Mouse (Mus musculus) heart, embryonic 14.5 days (tissue): Measurements from ENCODE around the gene Acad11. TPM values are rescaled to one million over a fixed set of nuclear protein-coding genes. Genes with fewer than 3 reads are reported as not detected.
A peak's percentile ranks its signal among the peaks of the same experiment; 100 is the strongest.

ENCODE experiments used
- ATAC-seq: fragments of 200-750 bp; cut with Nextera tagmentation; 2 replicates; pipeline ENCODE4 v1.8.0; 2017; ENCODE audit warnings: low read depth, moderate TSS enrichment; ENCODE audit not compliant: insufficient number of reproducible peaks, insufficient read depth, low FRiP score
- H3K27ac ChIP-seq, 2 experiments: fragments of 200-500 bp in 1 of 2; fragments of 300-500 bp in 1 of 2; sonication (generic) in 1 of 2; replicated peaks in 1 of 2; 2 replicates each; pipeline ENCODE4 v1.5.1; 2012 to 2014; ENCODE audit warnings: low read depth in 2 of 2, low read length in 2 of 2, control low read depth in 1 of 2, mild to moderate bottlenecking in 1 of 2, mixed read lengths in 1 of 2; ENCODE audit not compliant: control insufficient read depth in 1 of 2, insufficient read depth in 1 of 2
- H3K27me3 ChIP-seq: fragments of 300-500 bp; sonication (generic); 2 replicates; pipeline ENCODE4 v1.6.1; 2014; ENCODE audit warnings: mild to moderate bottlenecking, low read length, control low read depth; ENCODE audit not compliant: control insufficient read depth, insufficient read depth
- H3K36me3 ChIP-seq: fragments of 300-500 bp; sonication (generic); 2 replicates; pipeline ENCODE4 v1.6.1; 2014; ENCODE audit warnings: mild to moderate bottlenecking, control low read depth, low read length, mixed read lengths; ENCODE audit not compliant: control insufficient read depth, insufficient read depth
- H3K4me1 ChIP-seq, 2 experiments: fragments of 200-500 bp in 1 of 2; fragments of 300-500 bp in 1 of 2; sonication (generic) in 1 of 2; 2 replicates each; pipeline ENCODE4 v1.6.1; 2012 to 2014; ENCODE audit warnings: low read length in 2 of 2, control low read depth in 1 of 2, mixed read lengths in 1 of 2; ENCODE audit not compliant: control insufficient read depth in 2 of 2, insufficient read depth in 2 of 2
- H3K4me2 ChIP-seq: fragments of 300-500 bp; sonication (generic); 2 replicates; pipeline ENCODE4 v1.6.1; 2014; ENCODE audit warnings: mild to moderate bottlenecking, low read length
- H3K4me3 ChIP-seq, 2 experiments: fragments of 200-500 bp in 1 of 2; fragments of 300-500 bp in 1 of 2; sonication (generic) in 1 of 2; 2 replicates each; pipeline ENCODE4 v1.5.1; 2012 to 2014; ENCODE audit warnings: low read length in 2 of 2, mild to moderate bottlenecking in 2 of 2, control low read depth in 1 of 2, low read depth in 1 of 2, moderate library complexity in 1 of 2; ENCODE audit not compliant: control insufficient read depth in 1 of 2, insufficient read depth in 1 of 2
- H3K9ac ChIP-seq: fragments of 300-500 bp; sonication (generic); 2 replicates; pipeline ENCODE4 v1.6.1; 2014; ENCODE audit warnings: mild to moderate bottlenecking, low read length
- H3K9me3 ChIP-seq: fragments of 300-500 bp; sonication (generic); 2 replicates; pipeline ENCODE4 v1.6.1; 2016; ENCODE audit warnings: low read length, control low read depth; ENCODE audit not compliant: control insufficient read depth
- WGBS: fragments of 180-500 bp; shearing (Covaris S2); extraction: QIAGEN DNeasy Blood & Tissue Kit; methylation state at CpG from one replicate; pipeline ENCODE4 v1.1.7; 2014; 5-methylcytosine and 5-hydroxymethylcytosine counted together
- polyA plus RNA-seq: library from polyadenylated mRNA; unstranded; fragments of >200 nt; fragmentation: Nextera tagmentation; extraction: Ambion mirVana; gene quantifications from 2 replicates; pipeline ENCODE4 v1.2.1, GENCODE M21; 2014

The Acad11 gene
- polyA plus RNA-seq, 1 experiment from 2014 or later = 11.4 TPM

DNA sequence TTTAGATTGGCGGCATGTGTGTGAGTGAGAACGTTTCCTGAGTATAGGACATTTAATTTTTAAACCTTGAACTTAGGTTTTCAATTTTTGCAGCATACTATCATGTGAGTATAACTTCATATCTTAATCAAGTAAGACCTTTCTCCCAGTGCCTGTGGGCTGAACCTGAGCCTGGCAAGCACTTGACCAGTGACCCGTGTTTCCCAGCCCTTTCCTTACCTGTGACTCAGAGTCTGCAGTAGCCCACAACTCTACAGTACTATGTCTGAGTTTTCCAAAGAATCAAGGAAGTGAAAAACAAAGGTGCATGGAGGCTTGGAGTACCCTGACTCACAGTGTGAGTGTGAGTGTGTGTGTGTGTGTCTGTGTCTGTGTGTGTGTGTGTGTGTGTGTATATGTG, 16.9 kb downstream of the Acad11 start:
- ATAC-seq = no peak
- no peaks in the 10 kb centered on the region for H3K9me3 ChIP-seq
- H3K4me1 ChIP-seq = no peaks in the 10 kb centered on the region
- peaks cover 18% of the 10 kb centered on the region for H3K36me3 ChIP-seq
- H3K4me3 ChIP-seq = no peak overlapping the region
- no peak overlapping the region for H3K9ac ChIP-seq
- no peak overlapping the region for H3K4me2 ChIP-seq
- H3K27ac ChIP-seq = no peak overlapping the region
- no peaks in the 10 kb centered on the region for H3K27me3 ChIP-seq
- 67% methylated on average over 3 of the region's 3 CpGs for WGBS

DNA sequence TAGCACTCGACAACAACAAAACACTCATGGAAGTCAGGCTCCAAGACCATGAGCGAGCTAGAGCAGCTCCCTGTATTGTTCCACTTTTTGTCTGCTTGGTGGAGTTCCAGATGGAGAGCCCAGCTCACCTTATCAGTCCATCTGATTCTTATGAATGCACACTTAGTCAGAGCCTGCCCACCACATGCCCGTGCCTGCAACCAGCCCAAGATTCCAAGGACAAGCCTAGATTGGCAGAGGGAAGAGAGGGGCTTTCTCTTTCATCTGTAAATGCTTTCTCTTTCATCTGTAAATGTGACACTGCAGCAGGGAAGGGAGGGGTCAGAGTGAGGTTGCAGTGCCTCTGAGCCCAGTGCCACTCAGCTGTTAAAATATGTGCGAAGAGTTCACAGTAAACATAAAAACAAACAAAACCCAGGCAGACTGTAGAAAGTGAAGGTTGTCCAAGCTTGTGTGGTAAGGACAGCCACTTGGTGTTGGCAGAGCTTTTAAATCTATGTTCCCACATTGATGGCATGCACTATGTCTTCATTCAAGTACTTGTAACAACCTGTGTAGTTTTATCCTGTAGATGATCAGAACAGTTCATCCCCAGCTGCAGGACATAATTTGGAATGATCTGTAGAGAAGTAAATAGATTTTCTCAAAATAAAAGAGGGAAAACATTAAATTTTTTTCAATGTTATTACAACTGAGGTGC, 22.7 kb downstream of the Acad11 start:
- Histone ChIP-seq H3K9me3 (no peaks in the 10 kb centered on the region), H3K9ac (no peak overlapping the region), H3K4me2 (no peak overlapping the region), H3K27me3 (no peaks in the 10 kb centered on the region), H3K27ac (no peak overlapping the region), H3K36me3 (peaks cover 22% of the 10 kb centered on the region), H3K4me3 (no peak overlapping the region), H3K4me1 (peaks cover 0 to 7% of the 10 kb centered on the region in 2 experiments; a peak in 2 of 4 replicates)
- WGBS = 67% methylated on average over 4 of the region's 4 CpGs
- ATAC-seq = no peak

DNA sequence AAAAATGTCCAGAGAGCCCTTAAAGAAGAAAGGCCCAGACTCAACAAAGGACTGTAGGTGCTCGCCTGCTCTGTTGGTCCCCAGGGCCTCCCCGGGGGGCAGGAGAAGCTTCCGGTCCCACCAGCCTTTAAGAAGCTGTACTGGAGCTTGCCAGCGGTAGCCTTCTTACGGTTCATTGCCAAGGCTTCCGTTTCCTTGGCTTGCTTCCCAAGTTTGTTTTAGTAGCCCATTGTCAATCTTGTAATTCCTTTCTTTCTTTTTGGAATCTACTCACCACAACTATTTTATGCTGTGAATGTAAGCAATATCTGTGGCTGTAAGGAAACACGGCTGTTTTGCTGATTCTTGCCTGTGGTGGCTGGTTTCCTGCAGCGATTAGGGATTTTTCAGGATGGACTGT, 25.4 kb downstream of the Acad11 start:
- no peak overlapping the region for H3K4me3 ChIP-seq
- ATAC-seq = no peak
- no peaks in the 10 kb centered on the region for H3K9me3 ChIP-seq
- no peaks in the 10 kb centered on the region for H3K27me3 ChIP-seq
- no peak overlapping the region for H3K4me2 ChIP-seq
- peak overlapping the region; percentile 68 to 76; a peak in 3 of 4 replicates for H3K27ac ChIP-seq
- no peak overlapping the region for H3K9ac ChIP-seq
- H3K4me1 ChIP-seq = peaks cover 0 to 7% of the 10 kb centered on the region in 2 experiments; a peak in 2 of 4 replicates
- 60% methylated on average over 8 of the region's 8 CpGs for WGBS
- peaks cover 19% of the 10 kb centered on the region for H3K36me3 ChIP-seq

DNA sequence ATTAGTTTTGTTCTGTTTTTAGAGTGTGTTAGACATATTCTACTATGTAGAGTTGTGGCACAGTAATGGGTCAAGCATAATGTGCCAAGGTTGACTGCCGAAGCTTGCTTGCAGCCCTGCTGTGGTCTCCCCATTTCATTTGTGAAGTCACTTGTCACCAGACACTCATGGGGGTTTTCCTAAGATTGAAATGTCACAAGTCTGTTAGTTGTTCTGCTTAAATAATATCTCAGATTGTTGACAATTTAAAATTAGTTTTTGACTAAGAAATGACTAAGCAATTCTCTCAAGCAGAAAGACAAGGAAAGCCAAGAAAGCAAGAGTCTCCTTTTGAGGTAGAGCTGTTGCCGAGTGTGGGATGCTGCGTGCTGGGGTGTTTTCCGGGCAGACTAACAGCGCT, 29.8 kb downstream of the Acad11 start:
- Histone ChIP-seq H3K9me3 (no peaks in the 10 kb centered on the region), H3K9ac (no peak overlapping the region), H3K4me1 (peaks cover 0 to 7% of the 10 kb centered on the region in 2 experiments; a peak in 2 of 4 replicates), H3K36me3 (peaks cover 12% of the 10 kb centered on the region), H3K4me3 (no peak overlapping the region), H3K27ac (no peak overlapping the region), H3K4me2 (no peak overlapping the region), H3K27me3 (no peaks in the 10 kb centered on the region)
- 89% methylated on average over 5 of the region's 5 CpGs for WGBS
- no peak for ATAC-seq

DNA sequence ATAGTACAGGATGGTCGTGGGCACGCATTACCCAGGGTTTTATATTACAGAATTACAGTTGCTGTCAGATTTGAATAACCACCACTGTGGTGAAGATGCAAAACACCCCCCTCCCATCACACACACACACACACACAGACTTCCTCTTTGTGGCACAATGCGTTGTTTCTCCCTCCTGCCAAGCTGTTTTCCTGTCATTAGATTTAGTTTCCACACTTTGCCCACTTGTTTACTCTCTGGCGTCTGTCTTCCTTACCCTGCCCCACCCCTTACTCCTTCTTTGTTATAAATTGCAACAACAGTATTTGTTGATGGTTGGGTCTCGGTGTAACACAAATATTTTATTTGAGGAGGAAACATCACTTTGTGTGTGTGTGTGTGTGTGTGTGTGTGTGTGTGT, 35.1 kb downstream of the Acad11 start:
- no peak overlapping the region for H3K4me3 ChIP-seq
- no peak overlapping the region for H3K4me2 ChIP-seq
- H3K27ac ChIP-seq = no peak overlapping the region
- no peaks in the 10 kb centered on the region for H3K9me3 ChIP-seq
- peaks cover 5 to 6% of the 10 kb centered on the region in 2 experiments; a peak in 3 of 4 replicates for H3K4me1 ChIP-seq
- peaks cover 7% of the 10 kb centered on the region; the same call in 1 of the 2 replicates for H3K36me3 ChIP-seq
- ATAC-seq = no peak
- H3K27me3 ChIP-seq = no peaks in the 10 kb centered on the region
- 70% methylated on average over 5 of the region's 5 CpGs for WGBS
- H3K9ac ChIP-seq = no peak overlapping the region

DNA sequence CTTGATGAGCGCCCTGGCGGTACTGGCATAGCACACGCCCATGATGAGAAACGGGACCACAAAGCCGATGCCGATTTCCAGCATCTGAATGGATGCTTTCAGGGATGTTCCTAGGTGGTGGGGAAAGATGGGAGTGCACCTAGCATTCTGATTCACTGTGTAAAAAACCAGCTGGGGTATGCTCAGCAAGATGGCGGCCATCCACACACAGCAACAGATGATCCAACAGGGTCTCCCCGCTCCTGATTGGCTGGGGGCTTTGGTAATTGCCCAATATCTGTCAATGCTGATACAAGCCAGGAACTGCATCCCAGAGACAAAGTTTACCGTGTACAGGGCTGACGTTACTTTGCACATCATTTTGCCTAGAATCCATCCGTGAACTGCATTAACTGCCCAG, 35.9 kb downstream of the Acad11 start:
- Histone ChIP-seq H3K27me3 (no peaks in the 10 kb centered on the region), H3K9me3 (no peaks in the 10 kb centered on the region), H3K9ac (no peak overlapping the region), H3K36me3 (peaks cover 7% of the 10 kb centered on the region; the same call in 1 of the 2 replicates), H3K4me3 (no peak overlapping the region), H3K4me1 (peaks cover 5 to 6% of the 10 kb centered on the region in 2 experiments; a peak in 3 of 4 replicates), H3K4me2 (no peak overlapping the region), H3K27ac (no peak overlapping the region)
- no peak for ATAC-seq
- 86% methylated on average over 11 of the region's 11 CpGs for WGBS

DNA sequence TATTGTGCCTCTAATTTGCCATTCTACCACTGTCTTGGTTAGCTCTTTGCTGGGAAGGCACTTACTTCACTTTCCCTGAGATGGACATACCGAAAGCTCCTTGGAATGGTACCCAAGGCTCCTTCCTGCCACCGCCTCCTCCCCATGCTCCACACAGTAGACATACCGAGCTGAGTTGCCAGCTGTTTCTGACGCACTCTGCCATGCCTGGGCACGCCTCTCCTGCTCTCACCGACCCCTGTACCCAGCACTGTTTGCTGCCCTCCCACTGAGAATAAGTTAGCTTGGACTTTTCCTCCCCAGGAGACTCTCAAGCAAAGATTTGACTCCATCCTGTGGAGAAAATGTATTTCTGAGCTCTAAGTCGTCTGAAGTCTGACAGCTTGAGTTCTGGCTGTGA, 37.6 kb downstream of the Acad11 start:
- Histone ChIP-seq H3K9ac (no peak overlapping the region), H3K9me3 (no peaks in the 10 kb centered on the region), H3K27ac (no peak overlapping the region), H3K36me3 (peaks cover 2% of the 10 kb centered on the region; the same call in 1 of the 2 replicates), H3K4me1 (peaks cover 5 to 6% of the 10 kb centered on the region in 2 experiments; a peak in 3 of 4 replicates), H3K4me2 (no peak overlapping the region), H3K4me3 (no peak overlapping the region), H3K27me3 (no peaks in the 10 kb centered on the region)
- ATAC-seq = no peak
- WGBS = 53% methylated on average over 7 of the region's 7 CpGs
